Mouse (Mus musculus): ENCODE measurements at regions not wholly inside any gene's neighbourhood (a gene's known extent, or its start where the extent isn't known, plus 50 kb on each side); places are given as distances from the start of the nearest gene placed in this dataset.

DNA sequence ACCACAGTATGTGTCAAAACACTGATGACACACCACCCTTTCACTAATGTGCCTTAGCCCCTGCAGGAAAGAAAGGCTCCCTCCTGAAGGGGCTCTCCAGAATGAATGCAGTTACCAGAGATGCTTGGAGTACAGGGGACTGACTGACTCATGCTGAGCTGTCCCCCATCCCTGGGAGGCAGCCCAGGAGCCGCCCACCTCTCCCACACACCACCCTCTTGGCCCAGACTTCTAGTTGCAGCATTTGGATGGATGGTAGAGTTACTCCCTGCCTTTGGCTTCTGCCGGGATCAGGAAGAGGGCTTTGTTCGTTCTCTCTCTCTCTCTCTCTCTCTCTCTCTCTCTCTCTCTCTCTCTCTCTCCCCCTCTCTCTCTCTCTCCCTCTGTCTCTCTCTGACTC is 53.4 kb upstream of the Jun start:
- Histone ChIP-seq H3K27ac (replicated peaks; ENCODE audit: low read depth, low read length) (no peak overlapping the region; the same call in 1 of the 2 replicates), H3K4me2 (ENCODE audit: low read depth, low read length) (peak overlapping the region; percentile 42), H3K4me1 (ENCODE audit: control insufficient read depth, insufficient read depth, low read length) (peaks cover 25% of the 10 kb centered on the region), H3K4me3 (ENCODE audit: low read depth, low read length) (no peak overlapping the region), H3K9me3 (ENCODE audit: control insufficient read depth, low read length) (peaks cover 8% of the 10 kb centered on the region; the same call in 1 of the 2 replicates), H3K27me3 (replicated peaks; ENCODE audit: control insufficient read depth, insufficient read depth, low read length) (no peaks in the 10 kb centered on the region), H3K36me3 (ENCODE audit: control insufficient read depth, insufficient read depth, low read length) (no peaks in the 10 kb centered on the region), H3K9ac (ENCODE audit: low read depth, low read length) (no peak overlapping the region)
- no peak for ATAC-seq (ENCODE audit: low read depth)
- 21% methylated on average over 3 of the region's 3 CpGs for WGBS
- no peak for DNase-seq (ENCODE audit: low spot score)

GRCm38 (mm10) chr4:95105926-95106622 is 54.1 kb upstream of the Jun start:
- H3K4me2 ChIP-seq (ENCODE audit: low read depth, low read length): peak overlapping the region; percentile 42
- ATAC-seq (ENCODE audit: low read depth) (peak; percentile 77; the same call in 1 of the 2 replicates), DNase-seq (ENCODE audit: low spot score) (peak; percentile 56)
- H3K36me3 ChIP-seq (ENCODE audit: control insufficient read depth, insufficient read depth, low read length): no peaks in the 10 kb centered on the region
- H3K9ac ChIP-seq (ENCODE audit: low read depth, low read length): 0 out of 2 replicates have a peak overlapping the region, but pooled peaks have one; percentile 26
- no peaks in the 10 kb centered on the region for H3K27me3 ChIP-seq (replicated peaks; ENCODE audit: control insufficient read depth, insufficient read depth, low read length)
- WGBS: 20% methylated on average over 16 of the region's 16 CpGs
- H3K9me3 ChIP-seq (ENCODE audit: control insufficient read depth, low read length): peaks cover 8% of the 10 kb centered on the region; the same call in 1 of the 2 replicates
- peak overlapping the region; percentile 24; the same call in 1 of the 2 replicates for H3K27ac ChIP-seq (replicated peaks; ENCODE audit: low read depth, low read length)
- peak overlapping the region; percentile 3; the same call in 1 of the 2 replicates for H3K4me3 ChIP-seq (ENCODE audit: low read depth, low read length)
- H3K4me1 ChIP-seq (ENCODE audit: control insufficient read depth, insufficient read depth, low read length): peaks cover 25% of the 10 kb centered on the region

- Histone ChIP-seq H3K27ac (replicated peaks; ENCODE audit: low read depth, low read length) (no peak overlapping the region), H3K9ac (ENCODE audit: low read depth, low read length) (no peak overlapping the region), H3K27me3 (replicated peaks; ENCODE audit: control insufficient read depth, insufficient read depth, low read length) (no peaks in the 10 kb centered on the region), H3K4me3 (ENCODE audit: low read depth, low read length) (no peak overlapping the region), H3K4me1 (ENCODE audit: control insufficient read depth, insufficient read depth, low read length) (peaks cover 25% of the 10 kb centered on the region), H3K9me3 (ENCODE audit: control insufficient read depth, low read length) (0 out of 2 replicates have a peak, but pooled peaks cover 1% of the 10 kb centered on the region), H3K4me2 (ENCODE audit: low read depth, low read length) (no peak overlapping the region), H3K36me3 (ENCODE audit: control insufficient read depth, insufficient read depth, low read length) (no peaks in the 10 kb centered on the region)
- ATAC-seq (ENCODE audit: low read depth): no peak
- 48% methylated on average over 10 of the region's 10 CpGs for WGBS
- DNase-seq (ENCODE audit: low spot score): no peak
These were observed 55.1 kb upstream of the Jun start for GRCm38 (mm10) chr4:95106881-95107665.

DNA sequence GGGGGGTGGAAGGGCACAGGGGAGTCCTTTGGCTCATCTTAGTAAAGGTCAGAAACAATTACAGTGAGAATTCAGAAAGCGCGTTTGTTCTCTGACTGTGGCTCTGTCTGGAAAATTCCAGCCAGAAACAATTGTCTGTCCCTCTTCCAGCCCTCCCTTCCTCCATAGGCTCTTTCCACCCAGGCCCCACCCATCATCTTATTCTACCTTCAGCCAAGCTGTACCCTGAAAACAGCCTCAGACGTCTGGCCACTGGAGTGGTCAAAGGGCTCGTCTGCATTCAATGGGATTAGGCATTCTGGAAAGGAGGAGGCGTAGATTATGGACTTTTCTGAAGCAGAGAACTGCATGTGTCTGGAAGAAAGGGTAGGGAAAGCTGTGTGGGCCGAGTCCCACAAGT is 56.8 kb upstream of the Jun start:
- Histone ChIP-seq H3K4me1 (ENCODE audit: control insufficient read depth, insufficient read depth, low read length) (peaks cover 25% of the 10 kb centered on the region), H3K27ac (replicated peaks; ENCODE audit: low read depth, low read length) (peak overlapping the region; percentile 21; the same call in 1 of the 2 replicates), H3K4me2 (ENCODE audit: low read depth, low read length) (no peak overlapping the region), H3K9me3 (ENCODE audit: control insufficient read depth, low read length) (no peaks in the 10 kb centered on the region), H3K27me3 (replicated peaks; ENCODE audit: control insufficient read depth, insufficient read depth, low read length) (no peaks in the 10 kb centered on the region), H3K36me3 (ENCODE audit: control insufficient read depth, insufficient read depth, low read length) (no peaks in the 10 kb centered on the region), H3K9ac (ENCODE audit: low read depth, low read length) (no peak overlapping the region), H3K4me3 (ENCODE audit: low read depth, low read length) (no peak overlapping the region)
- DNase-seq (ENCODE audit: low spot score): no peak
- ATAC-seq (ENCODE audit: low read depth): no peak
- WGBS: 61% methylated on average over 6 of the region's 6 CpGs

GRCm38 (mm10) chr4:95110828-95111227 is 58.8 kb upstream of the Jun start:
- H3K4me2 ChIP-seq (ENCODE audit: low read depth, low read length): no peak overlapping the region
- 84% methylated on average over 8 of the region's 8 CpGs for WGBS
- H3K27me3 ChIP-seq (replicated peaks; ENCODE audit: control insufficient read depth, insufficient read depth, low read length): no peaks in the 10 kb centered on the region
- ATAC-seq (ENCODE audit: low read depth): no peak
- H3K9ac ChIP-seq (ENCODE audit: low read depth, low read length): no peak overlapping the region
- H3K36me3 ChIP-seq (ENCODE audit: control insufficient read depth, insufficient read depth, low read length): no peaks in the 10 kb centered on the region
- DNase-seq (ENCODE audit: low spot score): no peak
- H3K4me3 ChIP-seq (ENCODE audit: low read depth, low read length): no peak overlapping the region
- H3K4me1 ChIP-seq (ENCODE audit: control insufficient read depth, insufficient read depth, low read length): peaks cover 20% of the 10 kb centered on the region
- no peaks in the 10 kb centered on the region for H3K9me3 ChIP-seq (ENCODE audit: control insufficient read depth, low read length)
- H3K27ac ChIP-seq (replicated peaks; ENCODE audit: low read depth, low read length): no peak overlapping the region

- ATAC-seq (ENCODE audit: low read depth) (no peak), DNase-seq (ENCODE audit: low spot score) (no peak)
- Histone ChIP-seq H3K27me3 (replicated peaks; ENCODE audit: control insufficient read depth, insufficient read depth, low read length) (no peaks in the 10 kb centered on the region), H3K36me3 (ENCODE audit: control insufficient read depth, insufficient read depth, low read length) (no peaks in the 10 kb centered on the region), H3K4me3 (ENCODE audit: low read depth, low read length) (no peak overlapping the region), H3K4me2 (ENCODE audit: low read depth, low read length) (no peak overlapping the region), H3K4me1 (ENCODE audit: control insufficient read depth, insufficient read depth, low read length) (no peaks in the 10 kb centered on the region), H3K9me3 (ENCODE audit: control insufficient read depth, low read length) (no peaks in the 10 kb centered on the region), H3K9ac (ENCODE audit: low read depth, low read length) (no peak overlapping the region), H3K27ac (replicated peaks; ENCODE audit: low read depth, low read length) (no peak overlapping the region)
- WGBS: 53% methylated on average over 5 of the region's 5 CpGs
These were observed 65.2 kb upstream of the Jun start for GRCm38 (mm10) chr4:95117158-95117681.

DNA sequence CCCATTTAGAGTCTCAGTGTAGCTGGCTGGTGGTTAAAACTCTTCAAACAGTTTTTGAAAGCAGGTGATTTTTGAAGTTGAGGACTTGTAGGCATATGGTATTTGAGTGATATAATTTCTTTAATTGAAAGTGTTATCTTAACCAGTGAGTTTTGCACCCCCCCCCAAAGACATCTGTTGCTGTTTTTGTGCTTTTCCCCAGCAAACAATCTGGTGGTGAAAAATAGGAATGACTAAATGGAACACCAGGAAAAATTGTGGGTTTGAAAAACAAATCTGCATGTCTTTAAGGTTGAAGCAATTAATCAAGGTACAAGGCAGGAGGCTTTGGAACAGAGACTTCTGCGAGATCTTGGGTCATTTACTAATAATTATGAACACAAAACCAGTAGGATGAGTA is 68.9 kb upstream of the Jun start:
- no peaks in the 10 kb centered on the region for H3K36me3 ChIP-seq (ENCODE audit: control insufficient read depth, insufficient read depth, low read length)
- H3K27me3 ChIP-seq (replicated peaks; ENCODE audit: control insufficient read depth, insufficient read depth, low read length): no peaks in the 10 kb centered on the region
- H3K4me3 ChIP-seq (ENCODE audit: low read depth, low read length): no peak overlapping the region
- no peak for ATAC-seq (ENCODE audit: low read depth)
- no peak overlapping the region for H3K4me2 ChIP-seq (ENCODE audit: low read depth, low read length)
- WGBS: 73% methylated on average over 1 of the region's 1 CpGs
- H3K27ac ChIP-seq (replicated peaks; ENCODE audit: low read depth, low read length): no peak overlapping the region
- H3K4me1 ChIP-seq (ENCODE audit: control insufficient read depth, insufficient read depth, low read length): no peaks in the 10 kb centered on the region
- H3K9me3 ChIP-seq (ENCODE audit: control insufficient read depth, low read length): no peaks in the 10 kb centered on the region
- H3K9ac ChIP-seq (ENCODE audit: low read depth, low read length): no peak overlapping the region
- no peak for DNase-seq (ENCODE audit: low spot score)

DNA sequence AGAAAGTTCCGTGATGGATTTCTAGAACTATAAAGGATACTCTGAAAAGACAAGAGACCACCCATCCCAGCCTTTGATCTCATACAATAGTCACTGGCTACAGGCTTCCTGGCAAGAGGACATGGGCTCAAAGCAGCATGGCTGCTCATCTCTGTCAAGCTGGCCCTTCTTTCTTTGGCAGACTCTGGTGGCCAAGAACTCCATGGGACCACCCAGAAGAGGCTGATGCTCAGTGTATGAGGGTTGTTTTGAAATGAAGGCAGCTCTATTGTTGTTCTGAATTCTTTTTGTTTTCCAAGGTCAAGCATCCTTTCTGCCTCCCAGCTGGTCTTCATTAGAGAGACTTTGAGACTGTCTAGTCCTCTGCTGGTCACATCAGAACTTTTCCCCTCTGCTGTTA is 73.3 kb upstream of the Jun start:
- ATAC-seq (ENCODE audit: low read depth): no peak
- Histone ChIP-seq H3K9me3 (ENCODE audit: control insufficient read depth, low read length) (no peaks in the 10 kb centered on the region), H3K4me3 (ENCODE audit: low read depth, low read length) (no peak overlapping the region), H3K4me2 (ENCODE audit: low read depth, low read length) (no peak overlapping the region), H3K9ac (ENCODE audit: low read depth, low read length) (no peak overlapping the region), H3K36me3 (ENCODE audit: control insufficient read depth, insufficient read depth, low read length) (no peaks in the 10 kb centered on the region), H3K27me3 (replicated peaks; ENCODE audit: control insufficient read depth, insufficient read depth, low read length) (no peaks in the 10 kb centered on the region), H3K27ac (replicated peaks; ENCODE audit: low read depth, low read length) (no peak overlapping the region), H3K4me1 (ENCODE audit: control insufficient read depth, insufficient read depth, low read length) (no peaks in the 10 kb centered on the region)
- 91% methylated on average over 1 of the region's 1 CpGs for WGBS
- no peak for DNase-seq (ENCODE audit: low spot score)

Measured in embryonic facial prominence, embryonic 14.5 days (tissue).